Mouse (Mus musculus) kidney, adult 18-20 months (tissue): ENCODE measurements around the gene Tsr2.

ENCODE experiments used
- DNase-seq: peaks from one replicate; pipeline ENCODE4 v3.0.0; 2021

Gene Tsr2

DNA sequence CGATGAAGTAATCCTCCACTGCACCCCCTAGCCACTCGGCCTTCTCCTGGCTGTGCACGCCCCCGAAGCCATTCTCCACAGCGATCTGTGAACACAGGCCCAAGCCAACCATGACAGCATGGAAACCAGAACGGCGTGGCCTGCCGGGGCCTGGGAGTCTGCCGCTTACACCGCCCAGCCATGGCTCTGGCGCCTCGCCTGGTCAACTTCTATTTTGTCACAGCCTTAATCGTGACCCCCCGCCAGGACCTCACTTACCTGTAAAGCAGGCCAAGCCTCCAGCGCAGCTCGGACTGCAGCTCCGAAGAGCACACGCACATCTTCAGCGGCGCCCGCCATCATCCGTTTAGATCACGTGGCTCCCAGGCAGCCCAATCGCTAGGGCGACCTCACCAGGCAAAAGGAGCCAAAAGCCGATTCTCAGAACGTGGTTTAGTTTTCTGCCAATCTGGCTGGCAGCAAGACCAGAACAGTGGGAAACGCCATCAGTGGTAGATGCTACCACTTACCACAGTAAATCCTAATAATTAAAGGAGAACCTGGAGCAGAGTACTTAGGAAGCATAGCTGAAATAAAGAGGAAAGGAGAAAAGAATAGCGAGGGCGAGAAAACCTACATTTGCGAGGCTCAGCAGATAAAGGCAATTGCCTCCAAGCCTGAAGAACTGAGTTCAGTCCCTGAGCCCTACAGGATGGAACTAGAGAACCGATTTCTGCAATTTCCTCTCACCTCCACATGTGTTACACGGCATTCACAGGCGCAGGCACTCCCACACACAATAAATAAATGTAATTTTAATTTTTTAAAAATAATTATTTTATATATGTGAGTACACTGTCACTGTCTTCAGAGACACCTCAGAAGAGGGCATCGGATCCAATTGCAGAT is at the start of gene Tsr2:
TSS of gene Tsr2 (minus strand) at position 373 of the 888 bp plus-strand sequence.
- peak; percentile 74 for DNase-seq

DNA sequence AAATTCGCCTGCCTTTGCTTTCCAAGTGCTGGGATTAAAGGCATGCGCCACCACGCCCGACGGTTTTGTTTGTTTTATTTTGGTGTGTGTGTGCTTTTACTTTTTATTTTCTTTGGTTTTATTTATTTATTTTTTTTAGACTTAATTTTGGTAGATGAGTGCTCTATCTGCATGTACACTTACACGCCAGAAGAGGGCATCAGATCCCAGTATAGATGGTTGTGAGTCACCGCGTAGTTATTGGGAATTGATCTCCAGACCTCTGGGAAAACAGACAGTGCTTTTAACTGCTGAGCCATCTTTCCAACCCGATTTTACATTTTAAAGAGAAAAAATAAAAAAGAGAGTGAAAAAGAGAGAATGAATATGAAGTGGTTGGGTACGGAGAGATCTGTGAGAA is 36.4 kb upstream of the Tsr2 start:
- no peak for DNase-seq

DNA sequence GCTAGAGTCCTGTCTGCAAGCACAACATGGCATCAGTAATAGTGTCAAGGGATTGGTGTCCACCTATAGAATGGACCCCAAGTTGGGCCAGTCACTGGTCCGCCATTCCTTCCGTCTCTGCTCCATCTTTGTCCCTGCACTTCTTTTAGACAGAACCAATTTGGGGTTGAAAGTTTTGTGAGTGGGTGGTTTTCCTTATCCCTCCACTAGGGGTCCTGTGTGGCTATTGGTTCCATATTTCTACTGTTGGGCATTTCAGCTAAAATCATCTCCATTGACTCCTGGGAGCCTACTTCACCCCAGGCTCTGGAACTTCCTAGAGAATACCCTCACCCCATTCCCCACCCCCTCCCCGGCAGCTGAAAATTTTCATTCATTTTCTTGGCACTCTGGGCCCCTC is 34.1 kb upstream of the Tsr2 start:
- no peak for DNase-seq

DNA sequence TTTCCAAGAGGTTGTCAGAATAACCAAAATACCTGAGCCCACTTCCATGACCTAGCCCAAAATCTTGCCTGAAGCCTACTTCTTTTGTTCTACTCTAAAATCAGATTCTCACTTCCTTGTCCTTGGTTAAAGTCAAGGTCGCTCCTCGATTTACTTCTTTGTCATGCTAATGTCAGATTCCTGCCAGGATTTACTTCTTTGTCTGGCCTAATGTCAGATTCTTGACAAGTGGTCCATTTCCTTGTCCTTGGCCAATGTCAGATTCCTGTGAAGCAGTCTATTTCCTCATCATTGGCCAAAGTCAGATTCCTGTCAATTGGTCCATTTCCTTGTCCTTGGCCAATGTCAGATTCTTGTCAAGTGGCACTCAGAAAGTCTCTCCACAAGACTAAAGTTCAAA is 27.6 kb upstream of the Tsr2 start:
- no peak for DNase-seq

DNA sequence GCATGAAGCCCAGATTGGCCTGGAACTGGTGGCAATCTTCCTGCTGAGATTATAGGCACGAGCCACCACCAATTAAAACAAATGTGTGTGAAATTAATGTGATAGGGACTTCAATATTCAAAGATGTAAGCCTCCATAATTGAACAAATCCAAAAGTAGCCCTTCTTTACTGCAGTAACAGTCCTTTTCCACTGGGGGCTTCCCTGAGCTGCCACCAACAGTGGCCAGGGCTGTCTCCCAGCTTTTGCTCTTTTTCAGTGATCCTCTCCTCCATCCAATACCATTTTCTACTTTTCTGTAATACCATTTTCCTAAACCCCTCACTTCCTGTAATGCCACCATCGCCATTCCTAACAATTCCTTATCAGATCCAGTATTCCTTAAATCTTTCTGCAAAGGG is 21.1 kb upstream of the Tsr2 start:
- no peak for DNase-seq

DNA sequence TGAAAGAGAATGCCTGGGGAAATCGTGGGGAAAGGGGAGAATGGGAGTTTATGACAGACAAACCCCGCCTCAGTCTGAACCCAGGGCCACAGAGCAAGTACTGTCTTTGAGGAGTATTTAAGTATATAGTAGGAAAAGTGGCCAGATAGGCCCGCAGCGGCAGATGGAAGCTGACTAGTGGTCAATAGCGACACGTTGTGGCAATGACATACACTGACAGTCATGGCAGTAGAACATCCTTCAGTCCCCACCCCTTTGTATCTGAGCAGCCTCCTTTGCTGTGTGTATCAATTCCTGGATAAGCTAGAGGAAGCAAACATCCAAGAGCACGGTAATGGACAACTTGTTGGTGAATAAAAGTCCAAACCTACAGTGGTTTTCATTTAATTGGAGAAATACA is 20.5 kb upstream of the Tsr2 start:
- DNase-seq: peak; percentile 12

DNA sequence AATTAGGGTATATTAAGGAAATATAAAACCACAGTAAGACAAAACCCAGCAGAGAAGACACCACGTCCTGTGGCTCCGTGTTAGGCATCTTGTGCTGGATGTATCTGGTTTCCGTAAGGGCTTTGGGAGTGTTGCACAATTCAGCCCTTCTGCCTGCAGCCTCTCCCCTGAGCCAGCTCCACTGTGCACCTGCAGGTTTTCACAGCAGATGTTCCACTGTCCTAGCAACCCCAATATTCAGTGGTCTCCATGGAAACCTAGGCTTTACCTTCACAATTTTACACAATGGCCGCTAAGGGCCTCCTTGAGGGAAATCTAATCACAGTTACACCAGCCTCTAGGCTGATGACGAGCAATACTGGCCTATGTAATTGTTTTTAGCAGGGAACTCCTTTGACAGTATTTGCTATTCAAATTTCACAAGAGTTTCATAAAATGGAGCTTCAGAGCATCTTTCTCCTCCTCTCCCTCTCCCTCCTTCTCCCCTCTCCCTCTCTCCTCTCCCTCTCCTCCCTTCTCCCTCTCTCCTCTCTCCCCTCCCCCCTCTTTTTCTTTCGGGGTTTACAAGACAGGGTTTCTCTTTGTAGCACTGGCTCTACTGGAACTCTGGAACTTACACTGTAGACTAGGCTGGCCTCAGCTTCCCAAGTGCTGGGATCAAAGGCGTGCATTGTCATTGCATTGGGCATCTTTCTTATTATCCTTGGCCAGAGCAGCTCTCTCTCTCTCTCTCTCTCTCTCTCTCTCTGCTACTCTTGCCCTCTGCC is 11.1 kb upstream of the Tsr2 start:
- no peak for DNase-seq

DNA sequence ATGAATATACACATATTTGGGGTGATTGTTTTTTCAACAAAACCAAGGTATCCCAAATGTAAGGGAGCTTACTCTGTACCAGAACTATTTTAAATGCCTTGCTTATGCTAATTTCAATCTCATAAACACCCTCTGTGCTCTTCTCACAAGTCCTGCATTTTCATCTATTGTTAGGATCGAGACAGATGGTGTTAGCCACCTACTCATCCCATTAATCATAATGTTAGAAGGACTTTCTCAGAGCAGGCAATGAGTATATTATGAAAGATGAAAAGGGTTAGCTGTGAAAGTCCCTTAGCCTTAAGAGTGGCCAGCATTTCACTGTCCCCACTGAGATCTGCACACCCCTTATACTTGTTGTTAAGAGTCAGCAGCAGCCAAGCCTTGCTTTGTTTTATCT is 8.9 kb downstream of the Tsr2 start:
- DNase-seq: no peak

DNA sequence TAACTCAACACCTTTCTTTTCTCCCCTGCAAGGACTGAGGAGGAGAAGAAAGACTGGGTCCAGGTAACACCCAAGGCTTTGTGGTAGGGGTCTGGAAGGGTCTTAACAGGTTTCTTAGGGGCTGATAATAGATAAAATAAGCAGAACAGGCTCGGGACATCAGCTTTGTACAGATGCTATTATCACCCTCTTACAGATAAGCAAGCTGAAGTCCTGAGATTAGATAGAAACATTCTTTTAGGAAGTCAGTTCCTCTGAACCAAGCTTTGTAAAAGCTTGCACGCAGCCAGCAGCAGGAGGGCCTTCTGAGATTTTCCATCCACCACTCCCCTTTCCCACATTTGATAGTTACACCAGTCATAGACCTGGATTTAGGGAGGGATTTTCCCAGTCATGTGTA is 10.7 kb downstream of the Tsr2 start:
- no peak for DNase-seq

DNA sequence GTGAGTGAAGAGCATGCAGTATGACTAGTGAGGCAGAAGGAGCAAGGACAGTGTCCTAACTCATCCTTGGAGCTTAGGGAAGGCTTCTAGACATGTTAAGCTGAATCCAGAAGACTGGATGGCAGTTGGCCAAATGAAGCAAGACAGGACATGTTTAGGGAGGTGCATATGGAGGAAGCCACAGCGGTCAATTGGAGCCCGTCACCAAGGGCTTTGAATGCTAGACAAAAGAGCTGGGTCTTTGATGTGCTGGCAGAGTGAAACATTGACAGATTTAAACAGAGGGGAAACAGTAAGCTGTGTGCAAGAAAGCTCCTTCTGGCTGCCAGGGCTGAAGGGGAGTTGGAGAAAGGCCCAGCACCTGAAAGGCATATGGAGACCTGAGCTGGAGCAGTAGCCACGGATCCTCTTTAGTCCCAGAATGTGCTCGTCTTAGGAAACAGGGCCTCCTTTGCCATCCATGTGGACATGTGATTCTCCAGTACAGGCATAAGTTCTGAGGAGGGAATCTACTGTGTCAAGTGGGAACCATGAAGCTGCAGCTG is 19.3 kb downstream of the Tsr2 start:
- DNase-seq: no peak

DNA sequence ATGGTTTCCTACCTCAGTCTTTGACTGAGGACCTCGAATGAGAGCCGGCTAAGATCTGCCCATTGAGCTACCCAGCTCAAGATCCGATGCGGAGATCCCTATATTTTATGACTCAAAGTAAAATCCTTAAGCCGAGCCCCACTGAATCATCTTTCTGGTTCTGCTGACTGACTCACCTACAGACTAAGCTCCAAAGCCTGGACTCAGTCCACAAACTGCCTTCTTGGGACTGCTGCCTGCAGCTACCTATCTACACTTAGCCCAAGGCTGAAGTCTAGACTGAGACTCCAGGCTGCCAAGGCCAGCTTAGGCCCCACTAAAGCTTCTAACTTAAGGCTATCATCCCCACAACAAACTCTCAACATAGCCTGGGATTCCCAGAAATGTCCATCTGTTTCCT is 20.3 kb downstream of the Tsr2 start:
- DNase-seq: no peak

DNA sequence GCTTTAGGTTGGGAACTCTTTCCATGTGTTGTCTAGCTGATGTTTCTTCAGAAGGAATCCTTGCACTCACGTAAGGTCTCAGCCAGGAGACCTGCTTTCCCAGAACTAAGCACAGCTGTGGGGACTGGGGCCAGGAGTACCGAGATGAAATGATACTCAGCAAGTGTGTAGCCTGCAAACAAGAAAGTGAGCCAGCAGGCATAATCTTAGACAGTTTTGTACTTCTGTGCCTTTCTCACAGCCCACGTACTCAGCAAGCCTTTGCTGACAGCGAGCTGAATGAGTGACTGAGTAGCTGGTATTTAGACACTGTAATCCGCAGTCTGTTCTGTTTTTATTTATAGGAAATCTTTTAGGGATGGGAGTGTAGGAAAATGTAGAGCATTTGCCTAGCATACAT is 28.5 kb downstream of the Tsr2 start:
- no peak for DNase-seq

DNA sequence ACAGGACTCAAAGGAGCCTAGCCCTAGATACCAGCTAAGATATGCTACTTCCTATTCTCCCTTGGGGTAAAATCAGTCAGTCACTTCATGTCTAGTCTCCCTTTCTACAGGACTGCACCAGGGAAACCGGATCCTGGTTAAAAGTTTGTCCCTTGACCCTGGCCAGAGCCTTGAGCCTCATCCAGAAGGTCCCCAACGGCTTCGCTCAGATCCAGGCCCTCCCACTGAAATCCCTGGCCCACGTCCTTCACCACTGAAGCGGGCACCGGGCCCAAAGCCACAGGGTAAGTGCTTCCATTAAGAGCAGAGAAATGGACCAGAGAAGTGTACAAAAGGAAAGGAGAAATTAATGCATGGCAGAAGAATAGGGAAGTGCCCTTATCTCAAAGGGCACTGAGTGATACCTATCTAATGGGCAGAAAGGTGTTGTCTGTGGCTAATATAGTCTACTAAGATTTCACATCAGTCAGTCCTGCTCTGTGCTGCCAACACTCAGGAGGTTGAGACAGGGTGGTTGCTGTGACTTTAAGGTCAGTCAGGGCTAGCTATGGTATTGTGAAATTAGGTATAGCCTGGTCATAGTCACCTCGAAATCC is 30.2 kb downstream of the Tsr2 start:
- no peak for DNase-seq

DNA sequence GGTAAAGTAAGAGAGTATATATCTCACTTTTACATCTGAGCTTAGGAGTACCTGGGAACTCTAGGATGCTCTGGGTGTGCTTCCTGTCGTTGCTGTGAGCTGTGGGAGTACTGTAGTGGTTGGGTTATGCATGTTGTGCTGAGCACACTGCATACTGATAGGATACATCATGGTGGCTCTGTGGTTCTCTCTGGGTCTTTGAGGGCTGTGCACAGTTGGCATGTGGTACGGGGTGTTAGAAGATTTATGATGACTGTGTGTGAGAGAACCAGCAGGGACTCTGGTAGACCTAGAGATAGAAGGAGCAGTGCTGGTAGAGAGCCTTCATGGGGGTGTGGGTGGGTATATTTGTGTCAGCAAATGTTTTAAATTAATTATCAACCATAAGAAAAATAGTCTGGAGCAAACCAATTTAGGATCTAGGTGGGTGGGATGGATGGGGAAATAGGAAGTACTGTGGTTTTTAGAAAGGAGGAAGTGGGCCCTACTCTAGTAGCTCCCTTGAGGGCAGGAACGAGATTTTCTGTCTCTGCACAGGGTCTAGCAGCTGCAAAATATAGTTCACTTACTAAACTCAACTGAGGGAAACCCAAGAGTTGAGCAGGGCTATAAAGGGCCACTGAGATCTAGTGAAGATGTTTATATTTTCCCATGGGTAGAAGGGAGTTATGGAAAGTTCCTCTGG is 34.6 kb downstream of the Tsr2 start:
- DNase-seq: no peak

DNA sequence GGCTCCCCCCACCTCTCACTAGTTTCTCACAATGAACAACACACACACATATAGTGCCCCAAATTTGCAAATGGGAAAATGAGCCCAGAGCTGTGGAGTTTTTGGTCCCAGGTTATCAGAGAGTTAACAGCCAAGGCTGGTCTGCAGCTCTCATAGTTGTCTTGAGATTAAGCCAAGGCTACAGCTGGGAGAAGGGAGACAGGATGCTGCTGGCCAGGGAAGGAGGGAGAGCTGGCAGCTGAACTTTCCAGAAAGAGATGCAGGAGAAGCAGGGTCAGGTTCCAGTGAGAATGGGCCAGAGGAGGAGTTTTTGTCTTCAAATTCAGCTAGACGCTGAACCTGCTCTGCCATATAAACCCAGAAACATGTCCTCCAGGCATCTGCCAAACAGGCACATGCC is 37.0 kb downstream of the Tsr2 start:
- DNase-seq: no peak

DNA sequence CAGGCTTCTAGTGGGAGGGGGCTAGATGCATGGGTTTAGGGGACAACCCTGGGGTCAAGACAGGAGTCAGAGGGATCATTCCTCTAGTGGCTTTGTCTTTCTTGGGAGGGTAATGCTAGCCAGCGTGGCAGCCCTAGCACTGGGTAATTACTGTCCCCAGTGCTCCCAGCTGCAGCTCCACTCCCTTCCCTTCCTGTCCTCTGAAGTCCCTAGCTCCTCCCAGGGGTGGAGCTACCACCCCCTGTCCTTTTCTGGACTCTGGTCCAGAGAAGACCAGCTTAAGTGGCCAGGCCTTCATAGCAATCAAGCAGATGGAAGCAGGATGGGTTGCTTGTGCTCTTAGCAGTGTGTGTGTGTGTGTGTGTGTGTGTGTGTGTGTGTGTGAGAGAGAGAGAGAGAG is 40.8 kb downstream of the Tsr2 start:
- DNase-seq: no peak

DNA sequence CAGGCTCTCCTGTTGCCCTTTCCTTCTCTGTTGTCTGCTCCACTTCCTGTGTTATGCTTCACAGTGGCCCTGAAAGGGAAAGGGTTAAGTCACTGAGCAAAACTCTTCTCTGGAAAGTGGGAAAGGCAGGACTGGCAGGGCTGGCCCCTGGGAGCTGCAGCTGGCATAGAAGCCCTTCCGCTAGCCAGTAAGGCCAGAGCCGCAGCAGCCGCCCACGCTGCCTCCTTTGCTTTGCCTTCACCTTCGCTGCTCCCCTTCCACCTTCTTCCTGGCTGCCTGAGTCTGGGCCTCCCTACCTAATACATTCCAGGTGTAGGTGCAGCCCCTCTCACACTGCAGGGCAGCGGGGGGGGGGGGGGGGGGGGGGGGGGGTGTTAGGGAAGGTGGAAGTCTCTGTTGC is 41.9 kb downstream of the Tsr2 start:
- DNase-seq: no peak

DNA sequence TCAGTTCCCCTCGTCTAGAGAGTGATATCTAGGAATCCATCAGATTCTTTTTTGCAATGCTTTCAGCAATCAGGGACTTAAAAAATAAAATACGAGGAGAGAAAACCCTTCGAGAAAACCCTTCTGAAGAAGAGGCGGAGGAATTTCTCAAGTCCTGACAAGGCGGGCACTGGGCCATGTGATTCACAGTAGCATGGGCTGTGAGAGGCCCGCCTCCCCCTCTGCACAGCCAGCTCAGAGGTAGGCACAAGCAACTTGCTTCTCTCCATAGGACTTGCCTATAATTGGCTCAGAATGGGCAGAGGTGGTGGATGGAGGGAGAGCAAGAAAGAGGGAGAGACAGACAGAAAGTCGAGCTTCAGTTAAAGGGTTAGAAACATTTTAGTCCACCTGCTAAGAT is 46.0 kb downstream of the Tsr2 start:
- no peak for DNase-seq

DNA sequence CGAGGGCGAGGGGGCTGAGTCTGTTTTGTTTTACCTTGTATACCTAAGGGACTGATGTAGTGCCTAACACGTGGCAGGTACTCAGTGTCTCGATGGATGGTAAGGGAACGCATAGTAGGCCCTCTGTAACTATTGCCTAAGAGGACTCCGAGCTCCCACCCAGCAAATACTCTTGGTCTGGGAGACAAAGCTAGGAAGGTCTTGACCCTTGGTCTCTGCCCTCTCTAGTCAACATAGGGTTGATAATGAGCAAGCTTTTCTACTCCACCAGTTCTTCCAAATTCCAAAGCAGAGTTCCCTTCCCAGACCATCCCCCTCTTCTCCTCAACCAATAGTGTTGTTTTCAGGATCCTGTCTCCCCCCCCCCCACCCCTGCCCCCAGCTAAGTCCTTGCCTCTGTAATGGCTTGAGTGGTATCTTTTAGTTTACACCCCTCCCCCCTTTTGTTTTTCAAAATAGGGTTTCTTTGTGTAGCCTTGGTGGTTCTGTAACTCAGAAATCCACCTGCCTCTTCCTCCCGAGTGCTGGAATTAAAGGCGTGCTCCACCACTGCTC is 46.6 kb downstream of the Tsr2 start:
- no peak for DNase-seq

DNA sequence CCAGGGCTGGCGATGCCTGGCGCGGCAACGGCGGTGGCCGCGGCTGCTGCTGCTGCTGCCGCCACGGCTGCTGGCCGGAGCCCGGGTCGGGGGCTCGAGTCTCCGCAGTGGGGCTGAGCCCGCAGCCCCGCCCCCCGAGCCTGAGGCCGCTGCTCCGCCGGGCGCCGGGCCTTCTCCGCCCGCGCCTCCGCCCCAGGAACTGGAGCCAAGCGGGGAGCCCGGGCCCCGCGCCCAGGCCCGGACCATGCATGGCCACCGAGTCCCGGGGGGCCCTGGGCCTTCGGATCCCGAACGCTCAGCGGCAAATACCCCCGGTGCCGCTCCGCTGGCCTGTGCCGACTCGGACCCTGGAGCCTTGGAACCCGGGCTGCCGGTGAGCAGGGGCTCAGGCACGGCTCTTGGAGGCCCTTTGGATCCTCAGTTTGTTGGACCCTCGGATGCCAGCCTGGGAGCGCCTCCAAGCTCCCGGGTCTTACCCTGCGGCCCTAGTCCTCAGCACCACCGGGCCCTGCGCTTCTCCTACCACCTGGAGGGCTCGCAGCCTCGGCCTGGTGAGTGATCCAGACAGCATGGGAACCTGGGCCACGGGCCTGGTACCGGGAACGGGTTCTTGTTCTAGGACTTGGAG is 48.8 kb downstream of the Tsr2 start:
- peak; percentile 44 for DNase-seq

DNA sequence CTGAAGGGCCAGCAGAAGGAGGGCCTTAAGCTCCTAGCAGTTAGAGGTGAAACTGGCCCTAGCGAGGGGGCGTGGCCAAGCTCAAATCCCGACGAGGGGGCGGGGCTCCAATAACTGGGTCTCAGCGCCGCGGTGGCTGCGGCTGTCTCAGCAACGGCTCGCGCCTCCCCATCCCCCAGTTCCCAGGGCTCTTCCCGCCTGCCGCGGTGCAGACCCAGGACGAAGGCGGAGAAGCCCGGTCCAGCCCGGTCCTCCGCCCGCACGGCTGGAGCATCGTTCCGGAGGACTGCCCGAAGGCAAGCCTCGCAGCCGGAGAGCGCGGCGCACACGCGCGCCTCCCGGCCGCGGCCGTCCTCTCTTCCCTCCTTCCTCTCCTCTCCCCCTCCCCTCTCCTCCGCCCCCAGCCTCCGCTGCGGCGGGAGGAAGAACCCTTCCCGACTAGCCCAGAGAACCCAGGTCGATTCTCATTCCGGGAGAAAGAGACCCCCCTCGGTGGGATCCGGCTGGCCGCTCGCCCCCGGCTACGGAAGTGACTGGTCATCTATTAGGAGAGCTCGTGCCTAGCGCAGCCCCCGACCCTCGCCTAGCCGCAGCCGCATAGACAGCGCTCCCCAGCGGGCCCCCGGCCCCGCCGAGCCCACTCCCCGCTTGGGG is 49.4 kb downstream of the Tsr2 start:
- DNase-seq: peak; percentile 88

DNA sequence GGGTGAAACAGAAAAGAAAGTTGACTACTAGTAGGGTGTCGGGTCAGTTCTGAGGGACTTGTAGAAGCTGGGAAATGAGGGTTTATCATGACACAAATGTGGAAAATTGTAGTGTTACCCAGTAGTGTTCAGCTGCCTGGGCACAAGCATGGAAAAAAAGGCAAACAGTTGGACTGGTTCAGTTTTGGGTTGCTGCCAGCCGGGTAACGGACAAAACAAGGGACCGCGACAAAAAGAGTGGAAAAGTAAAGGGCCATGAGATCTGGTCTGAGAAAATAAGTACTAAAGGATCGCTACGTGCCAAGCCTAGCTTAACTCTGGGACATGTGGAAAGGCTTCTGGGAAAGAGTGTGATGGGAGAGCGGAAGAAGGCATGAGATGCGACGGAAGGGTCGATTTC is 50.0 kb downstream of the Tsr2 start:
- DNase-seq: no peak
